Mouse (Mus musculus): Measurements from ENCODE around the gene Tom1. TPM values are rescaled to one million over a fixed set of nuclear protein-coding genes. Genes with fewer than 3 reads are reported as not detected.

Tom1 gene
- total RNA-seq, 2 experiments from 2014 or later = 40.8 to 46.1 TPM

DNA sequence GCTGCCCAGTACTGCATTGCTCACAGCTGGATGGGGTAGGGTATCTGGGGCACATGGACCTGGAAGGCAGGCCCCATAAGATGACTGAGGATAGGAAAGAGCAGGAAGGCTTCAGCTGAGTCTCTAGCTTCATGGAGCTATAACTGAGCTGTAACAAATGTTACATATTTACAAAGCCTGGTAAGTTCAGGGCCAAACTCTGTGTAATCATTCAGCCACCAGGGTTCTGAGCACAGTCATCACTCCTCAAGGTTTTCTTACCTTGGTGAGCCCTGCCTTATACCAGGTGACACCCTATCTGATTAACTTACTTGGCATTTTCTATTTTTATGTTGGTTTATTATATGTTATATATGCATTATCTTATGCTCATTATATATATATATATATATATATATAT, 53.6 kb downstream of the Tom1 start:
- DNase-seq (ENCODE audit: low spot score in 2 of 2) = no peak

DNA sequence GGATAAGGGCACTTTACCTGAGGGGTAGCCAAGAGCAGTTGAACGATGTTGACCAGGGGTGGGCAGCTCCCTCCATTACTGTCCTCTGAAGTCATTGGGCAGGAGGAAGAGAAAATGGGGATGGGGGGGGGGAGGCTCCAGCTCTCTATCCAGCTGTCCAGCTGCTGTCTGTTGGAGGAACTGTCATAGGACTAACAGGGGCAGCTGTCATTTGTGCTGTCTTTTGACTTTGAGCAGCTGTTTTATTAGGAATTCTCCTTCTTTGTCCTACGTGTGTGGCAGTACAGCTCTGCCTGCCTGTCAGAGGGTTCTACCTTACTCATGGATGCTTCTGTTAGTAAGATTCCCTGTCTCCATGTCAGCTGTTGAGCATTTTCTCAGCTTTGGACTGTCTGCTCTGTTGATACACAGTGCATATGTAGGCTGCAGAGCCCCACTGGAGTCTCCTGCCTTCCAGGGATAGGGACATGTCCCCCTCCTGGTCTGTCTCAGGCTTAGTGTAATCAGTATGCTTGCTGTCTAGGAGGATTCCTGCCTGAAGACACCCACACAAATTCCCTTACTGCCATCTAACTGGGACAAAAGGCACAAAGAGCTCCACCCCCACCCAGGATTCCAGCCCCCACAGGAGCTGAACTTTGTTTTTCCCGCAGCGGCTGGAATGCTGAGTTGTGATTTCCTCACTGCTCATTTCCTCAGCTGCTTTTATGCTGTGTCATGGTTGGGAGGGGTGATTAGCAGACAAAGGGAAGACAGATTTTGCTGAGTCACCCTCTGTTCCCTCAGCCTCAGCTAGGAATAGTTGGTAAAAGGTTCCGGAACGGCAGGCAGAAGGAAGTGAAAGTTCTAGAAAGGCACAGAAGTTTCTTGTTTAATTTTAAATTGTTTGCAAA, 55.7 kb downstream of the Tom1 start:
- peak; percentile 55 to 57 for DNase-seq (ENCODE audit: low spot score in 2 of 2)

DNA sequence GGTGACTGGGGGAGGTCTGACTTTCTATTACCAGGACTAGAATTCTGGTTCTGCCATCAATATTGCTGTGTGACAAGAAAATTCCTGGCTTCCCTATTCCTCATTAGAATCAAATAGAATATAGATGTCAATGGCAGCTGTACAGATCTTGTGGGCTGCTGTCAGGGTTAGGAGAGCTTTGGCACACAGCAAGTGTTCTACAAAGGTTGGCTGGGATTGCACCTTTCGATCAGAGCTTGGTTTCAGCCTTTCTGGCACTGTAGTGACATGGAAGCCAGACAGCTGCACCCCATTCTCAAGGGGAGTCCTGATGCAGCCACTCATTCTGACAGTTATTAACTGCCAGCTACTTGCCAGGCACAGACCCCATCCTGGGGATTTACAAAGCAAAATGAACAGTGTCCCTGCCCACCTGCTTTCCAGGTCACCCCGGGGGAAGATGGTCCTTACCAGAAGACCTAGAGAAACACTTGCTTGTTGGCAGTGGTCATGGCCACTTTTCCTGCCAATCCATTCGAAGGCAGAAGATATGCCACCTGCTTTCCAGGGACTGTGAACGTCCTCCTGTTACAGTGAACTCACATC, 57.4 kb downstream of the Tom1 start:
- no peak for DNase-seq (ENCODE audit: low spot score in 2 of 2)

DNA sequence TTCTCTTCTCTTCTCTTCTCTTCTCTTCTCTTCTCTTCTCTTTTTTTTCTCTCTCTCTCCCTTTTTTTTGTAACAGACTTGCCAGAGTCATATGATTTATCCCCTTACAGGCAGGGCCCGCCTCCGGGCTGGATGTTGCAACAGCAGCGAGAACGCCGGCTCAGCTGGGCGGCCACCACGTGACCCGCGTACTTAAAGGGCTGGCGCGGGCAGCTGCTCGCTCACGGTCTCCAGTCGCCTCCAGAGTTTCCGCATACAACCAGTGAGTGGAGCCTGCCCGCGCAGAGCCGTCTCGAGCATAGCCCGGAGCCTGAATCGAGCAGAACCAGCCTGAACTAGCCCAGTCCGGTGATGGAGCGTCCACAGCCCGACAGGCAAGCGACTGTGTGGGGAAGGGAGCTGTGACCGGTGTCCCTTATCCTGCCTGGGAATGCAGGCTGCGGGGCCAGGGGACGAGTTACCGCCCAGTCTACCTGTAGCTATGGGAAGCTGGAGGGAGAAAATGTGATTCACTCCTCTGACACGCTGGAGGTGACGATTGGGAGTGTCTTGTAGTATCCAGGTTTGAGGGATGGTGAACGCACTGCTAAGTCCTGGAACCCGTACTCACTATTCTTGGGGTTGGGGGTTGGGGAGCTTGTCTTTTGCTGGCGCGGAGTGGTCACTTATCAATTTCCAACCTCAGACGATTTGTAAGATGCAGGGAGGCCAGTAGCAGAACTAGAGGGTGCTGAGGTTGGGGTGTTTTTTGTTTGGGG, 60.1 kb downstream of the Tom1 start, which contains the start of gene Hmox1:
Gene Hmox1 (plus strand): TSS at position 223 of the 758 bp plus-strand sequence.
- DNase-seq (ENCODE audit: low spot score in 2 of 2) = peak; percentile 96 to 97

DNA sequence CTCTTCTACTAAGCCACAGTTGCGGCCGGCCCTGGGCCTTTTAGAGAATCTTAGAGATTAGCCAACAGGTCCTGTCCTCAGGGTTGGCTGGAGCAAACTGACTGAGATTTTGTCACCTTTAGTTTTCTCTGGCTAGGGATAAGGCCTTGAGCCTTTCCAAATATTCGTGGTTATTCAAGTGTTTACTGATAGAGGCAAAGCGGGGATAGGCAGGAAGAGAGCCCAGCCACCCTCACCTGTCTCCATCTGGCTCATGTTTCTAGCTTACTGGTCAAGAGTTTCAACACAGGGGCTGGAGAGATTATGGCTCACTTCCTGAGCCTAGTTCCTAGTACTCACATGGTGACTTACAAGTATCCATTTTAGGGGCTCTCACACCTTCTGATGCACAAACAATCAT, 69.5 kb downstream of the Tom1 start:
- no peak for DNase-seq (ENCODE audit: low spot score in 2 of 2)

DNA sequence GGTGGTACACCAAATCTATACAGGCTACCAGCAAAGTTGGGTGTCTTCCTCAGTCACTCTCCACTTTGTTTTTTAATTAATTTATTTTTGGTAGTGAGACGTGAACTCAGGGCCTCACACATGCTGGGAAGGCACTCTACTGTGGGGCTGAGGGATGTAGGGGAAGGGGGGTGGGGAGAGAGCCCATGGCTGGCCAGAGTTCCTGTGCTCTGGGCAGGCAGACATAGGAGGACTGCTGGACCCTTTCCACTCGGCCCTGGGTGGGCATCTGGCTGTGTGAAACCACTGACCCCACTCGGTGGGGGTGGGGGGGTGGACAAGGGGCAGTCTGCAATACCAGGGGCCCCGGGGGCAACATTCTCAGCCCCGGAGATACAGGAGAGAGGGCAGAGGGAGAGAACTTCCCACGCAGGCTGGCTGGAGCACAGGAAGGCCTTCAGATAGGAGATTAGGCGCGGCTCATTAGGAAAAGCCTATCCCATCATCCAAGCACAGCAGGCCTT, 69.9 kb downstream of the Tom1 start:
- no peak for DNase-seq (ENCODE audit: low spot score in 2 of 2)

DNA sequence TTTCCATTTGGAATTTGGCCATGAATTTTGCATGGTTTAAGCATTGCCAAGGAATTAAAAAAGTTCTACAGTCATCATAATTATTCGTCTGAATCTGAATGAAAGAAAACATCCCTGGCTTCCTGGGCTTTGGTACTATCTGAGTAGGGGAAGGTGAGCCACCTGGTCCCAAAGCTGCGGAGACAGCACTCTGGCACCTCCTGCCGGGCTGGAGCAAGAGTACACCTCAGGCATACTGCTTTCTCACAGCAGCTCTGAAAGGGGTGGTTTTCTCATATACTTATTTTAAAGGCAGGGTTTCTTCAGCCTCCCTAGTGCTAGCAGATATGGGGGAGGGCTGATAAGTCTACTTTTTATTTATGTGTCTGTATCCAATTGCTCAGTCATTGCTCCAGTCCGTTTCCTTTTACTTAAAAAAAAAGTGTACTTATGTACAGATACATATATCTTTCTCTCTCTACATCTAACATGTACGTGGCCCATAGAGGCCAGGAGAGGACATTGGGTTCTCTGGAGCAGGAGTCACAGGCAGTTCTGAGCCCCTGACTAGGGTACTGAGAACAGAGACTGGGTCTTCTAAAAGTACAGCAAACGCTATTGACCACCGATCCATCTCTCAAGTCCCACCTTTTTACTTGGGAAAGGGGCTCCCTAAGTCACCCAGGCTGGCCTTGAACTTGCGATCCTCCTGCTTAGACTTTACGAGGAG, 75.2 kb downstream of the Tom1 start:
- peak; percentile 80 to 81 for DNase-seq (ENCODE audit: low spot score in 2 of 2)

DNA sequence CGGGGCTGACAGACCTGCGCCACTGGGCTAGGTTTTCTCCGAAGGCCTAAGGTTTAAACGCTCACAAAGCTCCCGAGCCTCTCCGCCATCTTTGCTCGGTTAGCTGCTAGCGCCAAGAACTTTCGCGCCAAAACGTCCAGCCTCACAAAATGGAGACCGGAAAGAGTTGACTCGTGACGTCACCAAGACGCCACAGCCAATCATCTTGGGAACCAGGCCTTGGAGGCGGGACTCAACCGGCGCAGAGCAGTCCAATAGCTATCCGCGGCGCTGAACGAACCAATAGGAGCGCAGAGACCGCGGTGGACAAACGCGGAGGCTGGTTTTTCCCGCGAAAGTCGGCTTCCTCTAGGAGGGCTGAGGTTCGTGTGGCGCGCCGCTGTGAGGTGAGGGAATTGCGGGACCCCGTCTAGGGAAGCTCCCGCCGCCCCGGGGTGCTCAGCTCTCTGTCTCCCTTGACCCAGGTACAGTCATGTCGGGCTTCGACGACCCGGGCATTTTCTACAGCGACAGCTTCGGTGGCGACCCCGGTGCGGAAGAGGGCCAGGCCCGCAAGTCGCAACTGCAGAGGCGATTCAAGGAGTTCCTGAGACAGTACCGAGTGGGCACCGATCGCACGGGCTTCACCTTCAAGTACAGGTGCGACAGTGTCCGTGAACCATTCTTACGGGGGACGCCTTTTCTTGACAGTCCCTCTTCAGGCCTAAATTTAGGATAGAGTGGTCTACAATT, 75.9 kb downstream of the Tom1 start, which contains the start of gene Mcm5:
Gene Mcm5 (plus strand): TSS at position 334 of the 732 bp plus-strand sequence.
- DNase-seq (ENCODE audit: low spot score in 2 of 2) = peak; percentile 96 to 97

DNA sequence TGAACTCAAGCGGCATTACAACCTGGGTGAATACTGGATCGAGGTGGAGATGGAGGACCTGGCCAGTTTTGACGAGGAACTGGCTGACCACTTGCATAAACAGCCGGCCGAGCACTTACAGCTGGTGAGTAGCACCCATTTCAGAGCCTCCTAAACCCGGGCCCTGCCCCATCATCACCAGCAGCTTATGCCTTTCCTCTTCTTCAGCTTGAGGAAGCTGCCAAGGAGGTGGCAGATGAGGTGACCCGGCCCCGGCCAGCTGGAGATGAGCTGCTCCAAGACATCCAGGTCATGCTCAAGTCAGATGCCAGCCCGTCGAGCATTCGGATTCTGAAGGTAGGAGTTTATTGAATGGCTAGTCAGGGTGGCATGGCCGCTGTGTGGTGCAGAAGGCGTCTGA, 76.6 kb downstream of the Tom1 start:
- no peak for DNase-seq (ENCODE audit: low spot score in 2 of 2)

DNA sequence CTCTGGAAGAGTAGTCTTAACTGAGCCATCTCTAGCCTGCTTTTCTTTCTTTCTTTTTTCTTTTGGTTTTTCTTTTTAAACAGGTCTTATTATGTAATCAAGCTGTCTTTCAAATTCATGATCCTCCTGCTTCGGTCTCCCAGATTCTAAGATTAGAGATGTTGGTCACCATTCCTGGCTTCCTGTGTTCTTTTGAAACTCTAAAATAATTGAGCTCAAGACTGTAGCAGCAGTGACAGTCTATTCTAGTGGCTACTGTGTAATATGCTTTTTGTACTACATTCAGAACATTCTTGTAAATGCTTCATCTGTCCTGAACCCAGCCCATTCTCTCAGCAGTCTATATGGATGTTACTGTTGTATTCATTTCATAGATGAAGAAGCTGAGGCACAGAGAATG, 85.0 kb downstream of the Tom1 start:
- no peak for DNase-seq (ENCODE audit: low spot score in 2 of 2)

DNA sequence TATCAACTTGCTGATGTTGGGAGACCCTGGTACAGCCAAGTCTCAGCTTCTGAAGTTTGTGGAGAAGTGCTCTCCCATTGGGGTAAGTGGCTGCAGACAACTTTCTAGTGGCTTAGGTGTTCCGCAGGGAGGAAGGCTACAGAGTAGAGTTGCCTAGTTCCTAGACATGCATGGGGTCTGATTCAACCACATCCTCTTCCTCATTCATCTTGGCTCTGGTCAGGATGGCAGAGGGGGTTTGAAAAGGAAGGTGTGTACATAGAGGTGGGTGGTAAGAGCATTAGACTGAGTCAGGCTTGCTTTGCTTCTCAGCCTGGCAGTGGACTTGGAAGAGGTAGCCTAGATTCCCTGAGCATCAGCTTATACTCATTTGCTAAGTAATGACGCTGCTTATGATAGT, 85.8 kb downstream of the Tom1 start:
- DNase-seq (ENCODE audit: low spot score in 2 of 2) = no peak

Other genes with a start within 250 kb of the Tom1 start
- gene Isx, start 160.5 kb upstream of the Tom1 start, total RNA-seq (2021) = not detected
- gene Hmgxb4, start 40.3 kb upstream of the Tom1 start, total RNA-seq (2021) = 10 to 100 TPM; 17.4 to 20.6 TPM
- gene Hmox1, start 59.9 kb downstream of the Tom1 start, total RNA-seq (2021) = 100 to 1,000 TPM in 1 of 2 experiments, 10 to 100 TPM in 1; 66.8 to 386 TPM
- 1 to 10 TPM; 7.3 to 7.5 TPM for gene Mcm5, start 75.9 kb downstream of the Tom1 start, total RNA-seq (2021)
- 1 to 10 TPM; 1.9 to 3.6 TPM for gene Rasd2, start 180.2 kb downstream of the Tom1 start, total RNA-seq (2021)

All from adrenal gland, adult 18-20 months (tissue).